Mouse (Mus musculus) liver, postnatal 0 days (tissue): ENCODE measurements around the gene Ggnbp2.

Source experiments
- CTCF ChIP-seq: sonication (generic); IDR thresholded peaks from 2 replicates; pipeline ENCODE4 v1.5.1; 2016; ENCODE audit warnings: antibody characterized with exemption, low read depth
- EP300 ChIP-seq: IDR thresholded peaks from 2 replicates; pipeline ENCODE4 v1.6.1; 2016; ENCODE audit warnings: antibody characterized with exemption, low read depth, mild to moderate bottlenecking

GRCm38 (mm10) chr11:84886236-84886635 lies 15.6 kb upstream of the Ggnbp2 start:
- no peak for TF ChIP-seq CTCF
- TF ChIP-seq EP300: no peak
